Mouse (Mus musculus) CH12.LX (cell line): ENCODE results near the gene Ubtf.

Experiments
- CTCF ChIP-seq, 2 experiments: IDR thresholded peaks in 1 of 2; conservative IDR thresholded peaks in 1 of 2; 2 replicates each; pipeline ENCODE4 v1.5.1; 2011 to 2012; ENCODE audit warnings: low read depth in 2 of 2, low read length in 2 of 2, improper control_type of control experiment in 1 of 2, inconsistent platforms in 1 of 2, mild to moderate bottlenecking in 1 of 2, moderate library complexity in 1 of 2
- EP300 ChIP-seq: IDR thresholded peaks from 2 replicates; pipeline ENCODE4 v1.6.1; 2011; ENCODE audit warnings: low read length, improper control_type of control experiment
- ETS1 ChIP-seq: conservative IDR thresholded peaks from 2 replicates; pipeline ENCODE4 v1.6.1; 2012; ENCODE audit warnings: low read depth, mild to moderate bottlenecking, inconsistent platforms, low read length, improper control_type of control experiment, moderate library complexity
- KAT2A ChIP-seq: IDR thresholded peaks from 2 replicates; pipeline ENCODE4 v1.6.1; 2012; ENCODE audit warnings: low read length, improper control_type of control experiment, inconsistent platforms; ENCODE audit not compliant: insufficient replicate concordance
- MAFK ChIP-seq: IDR thresholded peaks from 2 replicates; pipeline ENCODE4 v1.6.1; 2011; ENCODE audit warnings: low read length, improper control_type of control experiment; ENCODE audit not compliant: insufficient replicate concordance
- MXI1 ChIP-seq: IDR thresholded peaks from 2 replicates; pipeline ENCODE4 v1.6.1; 2011; ENCODE audit warnings: mild to moderate bottlenecking, low read depth, low read length, improper control_type of control experiment
- MYC ChIP-seq: IDR thresholded peaks from 2 replicates; pipeline ENCODE4 v1.6.1; 2011; ENCODE audit warnings: low read depth, mild to moderate bottlenecking, improper control_type of control experiment, low read length
- NELFE ChIP-seq: IDR thresholded peaks from 2 replicates; pipeline ENCODE4 v1.6.1; 2011; ENCODE audit warnings: low read depth, low read length, improper control_type of control experiment
- NRF1 ChIP-seq: IDR thresholded peaks from 2 replicates; pipeline ENCODE4 v1.6.1; 2014; ENCODE audit warnings: low read depth, mild to moderate bottlenecking, inconsistent platforms, low read length, improper control_type of control experiment, moderate library complexity
- POLR2AphosphoS2 ChIP-seq: IDR thresholded peaks from 2 replicates; pipeline ENCODE4 v1.6.1; 2011; ENCODE audit warnings: low read depth, low read length, improper control_type of control experiment
- USF1 ChIP-seq: IDR thresholded peaks from 2 replicates; pipeline ENCODE4 v1.6.1; 2014; ENCODE audit warnings: low read depth, mild to moderate bottlenecking, inconsistent platforms, low read length, improper control_type of control experiment
- ZC3H11A ChIP-seq: IDR thresholded peaks from 2 replicates; pipeline ENCODE4 v1.6.1; 2012; ENCODE audit warnings: low read depth, mild to moderate bottlenecking, inconsistent platforms, low read length, improper control_type of control experiment
- ZMIZ1 ChIP-seq: IDR thresholded peaks from 2 replicates; pipeline ENCODE4 v1.6.1; 2012; ENCODE audit warnings: low read depth, mild to moderate bottlenecking, inconsistent platforms, low read length, improper control_type of control experiment

DNA sequence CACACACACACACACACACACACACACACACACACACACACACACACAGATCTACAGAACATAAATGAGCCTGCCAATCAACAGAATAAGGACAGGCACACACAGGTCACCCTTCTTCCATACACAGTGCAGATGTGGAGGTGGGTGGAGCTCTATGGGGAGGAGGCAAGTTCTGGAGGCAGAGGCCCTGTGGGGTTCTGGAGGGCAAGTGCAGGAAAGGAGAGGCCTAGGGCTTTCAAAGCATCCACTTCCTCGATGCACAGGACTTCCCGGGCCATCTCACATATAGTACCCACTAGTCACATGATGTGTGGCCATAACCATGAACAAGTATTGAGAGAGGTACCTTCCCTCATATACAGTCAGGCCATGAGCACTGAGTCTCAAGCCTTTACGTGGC, 36.0 kb upstream of the Ubtf start:
- no peak for TF ChIP-seq EP300
- TF ChIP-seq CTCF (conservative IDR thresholded peaks at IDR 0.05 in 1 of 2, IDR thresholded peaks at IDR 0.05 in 1 of 2; ENCODE audit: low read depth in 2 of 2, low read length in 2 of 2), result no peak
- no peak for TF ChIP-seq NRF1
- TF ChIP-seq ZMIZ1, result no peak
- TF ChIP-seq ETS1, result no peak
- no peak for TF ChIP-seq MAFK
- TF ChIP-seq POLR2AphosphoS2, result no peak
- no peak for TF ChIP-seq KAT2A
- TF ChIP-seq MXI1, result no peak
- no peak for TF ChIP-seq MYC
- TF ChIP-seq USF1, result no peak
- TF ChIP-seq ZC3H11A, result no peak
- no peak for TF ChIP-seq NELFE
